Mouse (Mus musculus) small intestine, adult 2 months (tissue): ENCODE data around the gene AC170998.1. TPM values are rescaled to one million over a fixed set of nuclear protein-coding genes. Genes with fewer than 3 reads are reported as not detected.

Experiments
- H3K27ac ChIP-seq: fragments of 200-500 bp; 2 replicates; pipeline ENCODE4 v1.5.1; 2012; ENCODE audit warnings: low read depth, low read length, control low read depth, inconsistent platforms; ENCODE audit not compliant: insufficient read depth
- H3K27me3 ChIP-seq: fragments of 200-500 bp; 2 replicates; pipeline ENCODE4 v1.6.1; 2012; ENCODE audit warnings: mild to moderate bottlenecking, moderate library complexity, low read length, inconsistent platforms; ENCODE audit not compliant: control insufficient read depth, insufficient read depth
- H3K36me3 ChIP-seq: fragments of 200-500 bp; 2 replicates; pipeline ENCODE4 v1.6.1; 2012; ENCODE audit warnings: mild to moderate bottlenecking, low read length, control low read depth, inconsistent platforms; ENCODE audit not compliant: control insufficient read depth, insufficient read depth
- H3K4me1 ChIP-seq: fragments of 200-500 bp; 2 replicates; pipeline ENCODE4 v1.6.1; 2012; ENCODE audit warnings: low read length, inconsistent platforms, mixed read lengths; ENCODE audit not compliant: control insufficient read depth, insufficient read depth, insufficient read length
- H3K4me3 ChIP-seq: fragments of 200-500 bp; 2 replicates; pipeline ENCODE4 v1.5.1; 2012; ENCODE audit warnings: low read depth, mild to moderate bottlenecking, control low read depth, inconsistent platforms, low read length, moderate library complexity
- CTCF ChIP-seq: fragments of 200-500 bp; IDR thresholded peaks from 2 replicates; pipeline ENCODE4 v1.5.1; 2012; ENCODE audit warnings: low read depth, mild to moderate bottlenecking, control low read depth, inconsistent platforms, low read length, moderate library complexity, mixed read lengths; ENCODE audit not compliant: insufficient replicate concordance, insufficient read length; ENCODE audit errors: extremely low read depth
- POLR2A ChIP-seq: fragments of 200-500 bp; IDR thresholded peaks from 2 replicates; pipeline ENCODE4 v1.6.1; 2012; ENCODE audit warnings: low read depth, mild to moderate bottlenecking, control low read depth, inconsistent platforms, low read length, moderate library complexity
- WGBS: fragments of 180-500 bp; shearing (Covaris S2); methylation state at CpG from one replicate; pipeline ENCODE4 v1.1.7; 2018; 5-methylcytosine and 5-hydroxymethylcytosine counted together
- polyA plus RNA-seq: library from polyadenylated mRNA; depleted of rRNA; stranded (reverse); fragments of >200 nt; gene quantifications from 2 replicates; pipeline ENCODE4 v1.2.3, GENCODE M21; 2012

AC170998.1 gene
- polyA plus RNA-seq, 1 experiment, result 0.55 TPM

GRCm38 (mm10) chr17:28690776-28691686, 34.9 kb upstream of the AC170998.1 start, which contains the start of gene Mapk14:
Mapk14 (plus strand) TSS chr17:28691329.
- Histone ChIP-seq H3K27me3 (no peaks in the 10 kb centered on the region), H3K4me1 (peaks cover 7% of the 10 kb centered on the region), H3K36me3 (peaks cover 1% of the 10 kb centered on the region; the same call in 1 of the 2 replicates), H3K27ac (peak within 1 kb of the TSS; percentile 92), H3K4me3 (peak within 1 kb of the TSS; percentile 90)
- peak; percentile 96 for TF ChIP-seq POLR2A
- TF ChIP-seq CTCF, result peak; percentile 80
- WGBS, result under 1% methylated on average over 86 of the region's 86 CpGs

- H3K27me3 ChIP-seq, result no peaks in the 10 kb centered on the region
- H3K27ac ChIP-seq, result peak overlapping the region; percentile 79
- TF ChIP-seq CTCF (no peak), POLR2A (no peak)
- peak overlapping the region; percentile 90 for H3K4me3 ChIP-seq
- WGBS, result under 1% methylated on average over 53 of the region's 53 CpGs
- peaks cover 1% of the 10 kb centered on the region; the same call in 1 of the 2 replicates for H3K36me3 ChIP-seq
- peaks cover 12% of the 10 kb centered on the region for H3K4me1 ChIP-seq
Observed at GRCm38 (mm10) chr17:28691687-28692340, 34.1 kb upstream of the AC170998.1 start.

- WGBS, result under 1% methylated on average over 18 of the region's 18 CpGs
- Histone ChIP-seq H3K27me3 (no peaks in the 10 kb centered on the region), H3K36me3 (peaks cover 1% of the 10 kb centered on the region; the same call in 1 of the 2 replicates), H3K4me1 (peaks cover 16% of the 10 kb centered on the region), H3K27ac (peak overlapping the region; percentile 79), H3K4me3 (peak overlapping the region; percentile 90)
- TF ChIP-seq CTCF (no peak), POLR2A (no peak)
Observed at GRCm38 (mm10) chr17:28692341-28692710, 33.6 kb upstream of the AC170998.1 start.

- TF ChIP-seq POLR2A, result no peak
- no peak for TF ChIP-seq CTCF
- 4% methylated on average over 3 of the region's 3 CpGs for WGBS
Observed at GRCm38 (mm10) chr17:28693086-28693485, 32.8 kb upstream of the AC170998.1 start.

GRCm38 (mm10) chr17:28694078-28694477, 31.8 kb upstream of the AC170998.1 start:
- Histone ChIP-seq H3K27me3 (no peaks in the 10 kb centered on the region), H3K36me3 (peaks cover 1% of the 10 kb centered on the region; the same call in 1 of the 2 replicates), H3K27ac (no peak overlapping the region), H3K4me1 (peaks cover 27% of the 10 kb centered on the region), H3K4me3 (no peak overlapping the region)
- WGBS, result 39% methylated on average over 2 of the region's 2 CpGs
- TF ChIP-seq POLR2A (no peak), CTCF (no peak)

More at GRCm38 (mm10) chr17:28693086-28693485, 32.8 kb upstream of the AC170998.1 start:
- Histone ChIP-seq H3K27me3 (no peaks in the 10 kb centered on the region), H3K4me1 (peaks cover 22% of the 10 kb centered on the region), H3K4me3 (no peak overlapping the region), H3K27ac (peak overlapping the region; percentile 18; the same call in 1 of the 2 replicates), H3K36me3 (peaks cover 1% of the 10 kb centered on the region; the same call in 1 of the 2 replicates)

- H3K27me3 ChIP-seq, result no peaks in the 10 kb centered on the region
- H3K36me3 ChIP-seq, result peaks cover 1% of the 10 kb centered on the region; the same call in 1 of the 2 replicates
- WGBS, result 77% methylated on average over 4 of the region's 4 CpGs
- no peak overlapping the region for H3K27ac ChIP-seq
- H3K4me3 ChIP-seq, result no peak overlapping the region
- H3K4me1 ChIP-seq, result peaks cover 28% of the 10 kb centered on the region
- TF ChIP-seq CTCF (no peak), POLR2A (no peak)
Observed at GRCm38 (mm10) chr17:28694832-28695231, 31.1 kb upstream of the AC170998.1 start.

GRCm38 (mm10) chr17:28696641-28697040, 29.2 kb upstream of the AC170998.1 start:
- Histone ChIP-seq H3K36me3 (peaks cover 1% of the 10 kb centered on the region; the same call in 1 of the 2 replicates), H3K27me3 (no peaks in the 10 kb centered on the region), H3K4me3 (no peak overlapping the region), H3K27ac (peak overlapping the region; percentile 77), H3K4me1 (peaks cover 27% of the 10 kb centered on the region)
- no peak for TF ChIP-seq CTCF
- TF ChIP-seq POLR2A, result no peak
- 3% methylated on average over 2 of the region's 2 CpGs for WGBS
